Mouse (Mus musculus): ENCODE data around the gene Syt12. TPM values are rescaled to one million over a fixed set of nuclear protein-coding genes. Genes with fewer than 3 reads are reported as not detected.

Syt12 gene
- polyA plus RNA-seq, 1 experiment from 2014 or later, result 0.34 TPM

DNA sequence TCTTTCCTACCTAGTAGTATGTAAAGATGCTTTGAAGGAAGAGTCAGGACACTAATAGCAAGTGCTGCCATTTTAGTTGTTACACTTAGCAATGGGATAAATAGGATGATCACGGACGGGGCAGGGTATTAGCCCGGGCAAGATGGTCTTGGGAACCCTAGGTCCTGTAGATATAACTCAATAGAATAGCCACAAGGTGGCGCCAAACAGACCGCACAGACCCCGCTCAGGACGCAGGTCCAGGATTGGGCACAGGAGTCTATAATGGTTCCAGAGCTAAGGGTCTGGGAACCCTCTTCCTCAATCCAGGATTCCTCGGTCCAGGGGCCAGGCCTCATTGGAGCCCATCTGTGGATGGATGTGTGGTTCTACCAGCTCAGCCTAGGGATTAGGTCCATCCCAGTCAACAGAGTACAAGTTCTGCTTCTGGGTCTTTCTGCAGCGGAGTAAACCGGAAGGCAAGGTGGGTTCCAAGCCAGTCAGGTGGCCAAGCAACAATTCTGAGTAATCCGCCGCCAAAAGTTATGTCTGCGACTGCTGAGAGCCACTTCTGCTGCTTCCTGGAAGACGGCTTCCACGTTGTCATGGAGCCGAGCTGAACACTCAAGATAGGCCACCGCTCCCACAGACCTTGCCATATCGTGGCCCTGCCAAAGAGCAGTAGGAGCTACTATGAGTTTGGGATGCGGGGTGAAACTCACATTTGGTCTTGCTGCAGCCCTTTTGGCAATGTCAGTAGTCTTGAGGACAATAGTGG lies 51.5 kb downstream of the Syt12 start:
- no peaks in the 10 kb centered on the region for H3K4me1 ChIP-seq (ENCODE audit: control insufficient read depth, insufficient read depth, low read length)
- no peak overlapping the region for H3K9ac ChIP-seq (ENCODE audit: low read depth, low read length)
- no peak overlapping the region for H3K27ac ChIP-seq (ENCODE audit: low read length)
- H3K4me3 ChIP-seq (ENCODE audit: low read length), result no peak overlapping the region
- 77% methylated on average over 19 of the region's 19 CpGs for WGBS
- ATAC-seq, result peak; percentile 33; the same call in 1 of the 2 replicates
- H3K4me2 ChIP-seq (ENCODE audit: low read depth, low read length), result no peak overlapping the region
- H3K9me3 ChIP-seq (ENCODE audit: control insufficient read depth, low read length), result no peaks in the 10 kb centered on the region
- no peaks in the 10 kb centered on the region for H3K36me3 ChIP-seq (ENCODE audit: control insufficient read depth, insufficient read depth, low read length)
- H3K27me3 ChIP-seq (replicated peaks; ENCODE audit: control insufficient read depth, insufficient read depth, low read length), result no peaks in the 10 kb centered on the region

DNA sequence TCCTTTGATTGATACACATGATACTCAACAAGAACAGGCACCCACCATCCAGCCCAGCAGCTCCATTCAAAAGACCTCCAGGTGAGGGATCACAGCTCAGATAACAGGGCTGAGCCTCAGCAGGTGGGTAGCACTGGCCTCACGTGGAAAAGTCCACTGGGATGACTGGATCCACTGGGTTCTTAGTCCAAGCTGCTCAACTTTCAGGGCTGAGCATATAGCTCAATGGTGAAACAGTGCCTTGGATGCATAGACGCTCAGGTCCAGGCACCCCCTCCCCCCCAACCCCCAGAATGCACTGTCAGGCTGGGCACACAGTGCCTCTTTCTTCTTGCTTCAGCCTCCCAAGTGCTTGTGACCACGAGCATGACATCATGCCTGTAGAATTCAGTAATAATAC lies 54.2 kb downstream of the Syt12 start:
- no peak for ATAC-seq
- no peaks in the 10 kb centered on the region for H3K36me3 ChIP-seq (ENCODE audit: control insufficient read depth, insufficient read depth, low read length)
- whole genome bisulfite sequencing, result 85% methylated on average over 3 of the region's 3 CpGs

DNA sequence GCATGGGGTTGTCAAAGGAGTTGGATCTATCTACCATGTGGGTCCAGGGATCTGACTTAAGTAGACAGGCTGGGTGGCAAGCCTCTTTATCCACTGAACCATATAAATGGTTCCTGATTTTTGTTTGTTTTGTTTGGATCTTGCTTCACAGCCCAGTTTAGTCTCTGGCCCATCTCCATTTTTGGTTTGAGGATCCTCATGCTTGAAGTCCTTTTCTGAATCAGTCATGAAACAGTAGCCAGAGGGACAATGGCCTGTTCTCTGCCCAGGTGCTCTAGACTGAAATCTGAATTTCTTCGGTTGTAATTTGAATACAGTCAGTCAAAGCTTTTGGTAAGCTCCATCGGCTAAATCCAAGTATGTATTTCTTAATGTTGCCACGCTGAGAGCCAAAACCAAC lies 54.7 kb downstream of the Syt12 start:
- Histone ChIP-seq H3K4me2 (ENCODE audit: low read depth, low read length) (no peak overlapping the region), H3K9ac (ENCODE audit: low read depth, low read length) (no peak overlapping the region), H3K9me3 (ENCODE audit: control insufficient read depth, low read length) (no peaks in the 10 kb centered on the region), H3K4me1 (ENCODE audit: control insufficient read depth, insufficient read depth, low read length) (no peaks in the 10 kb centered on the region; the same call in 1 of the 2 replicates), H3K4me3 (ENCODE audit: low read length) (no peak overlapping the region), H3K27me3 (replicated peaks; ENCODE audit: control insufficient read depth, insufficient read depth, low read length) (no peaks in the 10 kb centered on the region), H3K36me3 (ENCODE audit: control insufficient read depth, insufficient read depth, low read length) (no peaks in the 10 kb centered on the region), H3K27ac (ENCODE audit: low read length) (no peak overlapping the region)
- 95% methylated on average over 3 of the region's 3 CpGs for WGBS
- ATAC-seq, result no peak

More for the DNA sequence above, 54.2 kb downstream of the Syt12 start:
- Histone ChIP-seq H3K4me2 (ENCODE audit: low read depth, low read length) (no peak overlapping the region), H3K9me3 (ENCODE audit: control insufficient read depth, low read length) (no peaks in the 10 kb centered on the region), H3K9ac (ENCODE audit: low read depth, low read length) (no peak overlapping the region), H3K4me1 (ENCODE audit: control insufficient read depth, insufficient read depth, low read length) (no peaks in the 10 kb centered on the region; the same call in 1 of the 2 replicates), H3K27ac (ENCODE audit: low read length) (no peak overlapping the region), H3K27me3 (replicated peaks; ENCODE audit: control insufficient read depth, insufficient read depth, low read length) (no peaks in the 10 kb centered on the region), H3K4me3 (ENCODE audit: low read length) (no peak overlapping the region)

DNA sequence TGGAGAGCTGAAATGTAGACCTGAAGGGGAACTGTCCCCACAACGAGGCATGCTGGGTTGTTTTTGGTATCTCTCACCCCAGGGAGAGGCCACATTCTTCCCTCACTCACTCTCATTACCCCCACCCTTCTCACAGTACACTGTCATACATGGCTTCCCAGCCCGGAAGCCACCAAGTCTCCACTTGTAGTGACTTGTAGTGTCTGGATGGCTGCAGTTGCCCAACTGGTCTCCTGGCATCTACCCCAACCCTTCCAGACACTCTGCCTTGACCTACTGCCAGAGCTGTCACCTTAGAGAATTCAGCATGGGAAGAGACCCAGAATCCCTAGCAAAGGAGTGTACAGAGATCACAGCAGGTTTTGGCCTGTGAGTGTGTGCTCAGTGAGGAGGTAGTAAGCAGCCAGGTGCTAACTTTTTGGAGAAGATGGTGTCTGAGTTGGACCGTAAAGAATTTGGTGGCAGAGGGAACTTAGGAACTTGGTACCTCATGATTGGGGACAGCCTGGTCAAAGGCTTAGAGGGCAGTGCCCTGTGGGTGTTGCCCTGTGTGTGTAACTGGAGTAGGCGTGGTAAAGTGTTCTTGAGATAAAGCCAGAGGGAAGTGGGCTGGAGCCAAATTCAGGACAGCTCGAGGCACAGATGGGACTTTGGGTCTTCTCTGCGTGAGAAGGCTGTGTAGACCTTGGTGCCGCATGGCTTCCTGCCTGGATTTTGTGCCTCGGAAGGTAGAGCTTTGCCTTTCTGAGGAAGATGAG lies 56.9 kb downstream of the Syt12 start:
- no peaks in the 10 kb centered on the region for H3K36me3 ChIP-seq (ENCODE audit: control insufficient read depth, insufficient read depth, low read length)
- no peak overlapping the region for H3K4me2 ChIP-seq (ENCODE audit: low read depth, low read length)
- no peaks in the 10 kb centered on the region for H3K27me3 ChIP-seq (replicated peaks; ENCODE audit: control insufficient read depth, insufficient read depth, low read length)
- ATAC-seq, result no peak
- 83% methylated on average over 8 of the region's 8 CpGs for WGBS
- H3K9me3 ChIP-seq (ENCODE audit: control insufficient read depth, low read length), result no peaks in the 10 kb centered on the region
- H3K9ac ChIP-seq (ENCODE audit: low read depth, low read length), result no peak overlapping the region
- H3K27ac ChIP-seq (ENCODE audit: low read length), result no peak overlapping the region
- H3K4me1 ChIP-seq (ENCODE audit: control insufficient read depth, insufficient read depth, low read length), result no peaks in the 10 kb centered on the region; the same call in 1 of the 2 replicates
- H3K4me3 ChIP-seq (ENCODE audit: low read length), result no peak overlapping the region

DNA sequence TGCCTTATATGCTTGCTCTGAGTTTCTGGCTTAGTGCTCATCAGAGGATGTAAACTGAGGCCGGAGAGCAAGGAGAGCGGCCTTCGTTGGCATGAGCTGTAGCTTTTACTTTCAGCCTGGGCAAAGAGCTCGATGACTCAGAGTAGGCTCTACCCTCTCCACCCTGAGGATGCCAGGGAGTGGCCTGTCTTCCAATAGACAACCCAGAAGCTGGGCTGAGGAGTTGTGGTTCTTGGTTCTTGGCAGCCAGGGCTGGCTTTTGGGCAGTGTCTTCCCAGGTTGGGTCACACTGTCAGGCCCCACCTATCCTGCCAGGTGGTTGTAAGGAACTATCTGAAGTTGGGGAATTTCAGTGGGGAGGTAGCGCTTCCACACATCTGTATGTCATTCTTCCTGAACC lies 57.5 kb downstream of the Syt12 start:
- H3K9ac ChIP-seq (ENCODE audit: low read depth, low read length), result no peak overlapping the region
- H3K36me3 ChIP-seq (ENCODE audit: control insufficient read depth, insufficient read depth, low read length), result no peaks in the 10 kb centered on the region
- no peak overlapping the region for H3K27ac ChIP-seq (ENCODE audit: low read length)
- ATAC-seq, result no peak
- H3K4me2 ChIP-seq (ENCODE audit: low read depth, low read length), result no peak overlapping the region
- no peaks in the 10 kb centered on the region for H3K27me3 ChIP-seq (replicated peaks; ENCODE audit: control insufficient read depth, insufficient read depth, low read length)
- no peak overlapping the region for H3K4me3 ChIP-seq (ENCODE audit: low read length)
- H3K9me3 ChIP-seq (ENCODE audit: control insufficient read depth, low read length), result no peaks in the 10 kb centered on the region
- H3K4me1 ChIP-seq (ENCODE audit: control insufficient read depth, insufficient read depth, low read length), result no peaks in the 10 kb centered on the region; the same call in 1 of the 2 replicates
- WGBS, result 95% methylated on average over 5 of the region's 5 CpGs

DNA sequence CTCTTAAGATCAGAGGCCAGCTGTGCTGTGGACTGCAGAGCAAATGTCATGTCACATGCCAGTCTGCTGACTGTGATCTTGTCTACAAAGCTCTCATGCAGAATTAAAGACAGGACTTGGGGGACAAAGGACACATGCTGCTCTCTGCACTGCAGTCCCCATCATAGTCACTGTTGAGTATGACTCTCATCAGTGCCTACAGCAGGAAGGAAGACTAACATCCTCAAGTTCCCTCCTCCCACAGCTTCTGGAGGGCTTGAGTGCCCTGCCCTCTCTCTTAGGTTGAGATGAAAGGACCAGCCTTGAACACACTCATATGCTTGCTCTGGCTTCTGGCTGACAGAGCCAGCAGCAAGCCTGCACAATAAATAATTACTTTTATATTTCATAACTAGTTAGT lies 59.5 kb downstream of the Syt12 start:
- Histone ChIP-seq H3K4me3 (ENCODE audit: low read length) (no peak overlapping the region), H3K27ac (ENCODE audit: low read length) (no peak overlapping the region), H3K4me1 (ENCODE audit: control insufficient read depth, insufficient read depth, low read length) (no peaks in the 10 kb centered on the region; the same call in 1 of the 2 replicates), H3K4me2 (ENCODE audit: low read depth, low read length) (no peak overlapping the region), H3K9me3 (ENCODE audit: control insufficient read depth, low read length) (no peaks in the 10 kb centered on the region), H3K9ac (ENCODE audit: low read depth, low read length) (no peak overlapping the region), H3K27me3 (replicated peaks; ENCODE audit: control insufficient read depth, insufficient read depth, low read length) (no peaks in the 10 kb centered on the region), H3K36me3 (ENCODE audit: control insufficient read depth, insufficient read depth, low read length) (no peaks in the 10 kb centered on the region)
- peak; percentile 7; the same call in 1 of the 2 replicates for ATAC-seq

DNA sequence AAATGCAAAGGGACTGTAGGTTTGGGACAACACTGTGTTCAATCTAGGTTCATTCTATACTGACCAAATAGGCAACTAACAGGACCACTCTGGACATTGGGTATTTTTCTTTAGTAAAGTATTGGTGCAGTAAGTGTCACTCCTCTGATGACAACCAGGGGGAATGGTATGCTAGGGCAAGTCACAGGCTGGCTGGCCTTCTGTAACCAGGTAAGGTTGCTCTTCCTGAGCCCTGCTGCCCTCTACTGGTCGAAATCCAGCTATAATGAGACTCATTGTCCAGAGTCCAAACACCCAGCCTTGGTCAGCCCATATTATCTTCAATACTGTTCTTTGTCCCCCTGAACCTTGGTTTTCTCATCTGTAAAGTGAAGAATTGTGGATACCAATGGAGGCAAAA lies 60.1 kb downstream of the Syt12 start:
- 0% methylated on average over 1 of the region's 1 CpGs for WGBS
- Histone ChIP-seq H3K9me3 (ENCODE audit: control insufficient read depth, low read length) (no peaks in the 10 kb centered on the region), H3K4me2 (ENCODE audit: low read depth, low read length) (no peak overlapping the region), H3K4me3 (ENCODE audit: low read length) (no peak overlapping the region), H3K36me3 (ENCODE audit: control insufficient read depth, insufficient read depth, low read length) (no peaks in the 10 kb centered on the region), H3K9ac (ENCODE audit: low read depth, low read length) (no peak overlapping the region), H3K27ac (ENCODE audit: low read length) (no peak overlapping the region), H3K27me3 (replicated peaks; ENCODE audit: control insufficient read depth, insufficient read depth, low read length) (no peaks in the 10 kb centered on the region), H3K4me1 (ENCODE audit: control insufficient read depth, insufficient read depth, low read length) (no peaks in the 10 kb centered on the region; the same call in 1 of the 2 replicates)
- peak; percentile 74 for ATAC-seq

DNA sequence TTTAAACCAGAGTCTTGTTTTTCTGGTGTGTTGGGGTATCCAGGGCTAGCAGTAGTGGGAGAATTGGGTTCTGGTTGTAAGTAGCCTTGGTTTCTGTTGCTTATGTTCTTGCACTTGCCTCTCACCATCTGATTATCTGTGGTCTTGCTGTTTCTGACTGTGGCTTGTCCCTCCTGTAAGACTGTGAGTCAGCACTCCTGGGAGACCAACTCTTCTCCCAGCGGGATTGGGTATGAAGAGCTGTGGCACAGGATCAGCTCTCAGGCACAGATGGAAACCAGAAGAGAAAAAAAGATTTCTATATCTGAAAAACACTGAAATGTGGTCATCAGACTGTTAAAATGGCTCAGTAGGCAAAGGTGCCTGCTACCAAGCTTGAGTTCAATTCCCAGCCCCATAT lies 62.6 kb downstream of the Syt12 start:
- Histone ChIP-seq H3K9ac (ENCODE audit: low read depth, low read length) (no peak overlapping the region), H3K36me3 (ENCODE audit: control insufficient read depth, insufficient read depth, low read length) (no peaks in the 10 kb centered on the region), H3K4me3 (ENCODE audit: low read length) (no peak overlapping the region), H3K27me3 (replicated peaks; ENCODE audit: control insufficient read depth, insufficient read depth, low read length) (no peaks in the 10 kb centered on the region), H3K27ac (ENCODE audit: low read length) (no peak overlapping the region), H3K4me1 (ENCODE audit: control insufficient read depth, insufficient read depth, low read length) (no peaks in the 10 kb centered on the region), H3K9me3 (ENCODE audit: control insufficient read depth, low read length) (no peaks in the 10 kb centered on the region), H3K4me2 (ENCODE audit: low read depth, low read length) (no peak overlapping the region)
- 77% methylated on average over 1 of the region's 1 CpGs for WGBS
- ATAC-seq, result no peak

DNA sequence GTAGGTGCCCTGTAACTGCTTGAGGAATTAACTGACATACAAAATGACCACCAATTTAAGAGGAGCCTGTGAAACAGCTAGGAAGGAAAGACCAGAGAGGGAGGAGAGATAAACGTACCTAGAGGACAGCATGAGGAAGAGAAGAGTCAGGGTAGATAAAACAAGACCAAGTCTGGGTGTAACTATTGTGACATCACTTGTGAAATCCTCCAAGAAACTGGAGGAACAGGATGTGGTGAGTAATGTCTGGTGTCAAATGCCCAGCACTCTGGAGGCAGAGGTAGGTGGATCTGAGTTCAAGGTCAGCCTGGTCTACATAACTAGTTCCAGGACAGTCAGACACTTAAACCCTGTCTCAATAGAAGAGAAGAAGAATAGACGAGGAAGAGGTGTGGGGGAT lies 68.2 kb downstream of the Syt12 start:
- no peaks in the 10 kb centered on the region for H3K36me3 ChIP-seq (ENCODE audit: control insufficient read depth, insufficient read depth, low read length)
- no peak overlapping the region for H3K9ac ChIP-seq (ENCODE audit: low read depth, low read length)
- no peak overlapping the region for H3K27ac ChIP-seq (ENCODE audit: low read length)
- no peak for ATAC-seq
- H3K4me2 ChIP-seq (ENCODE audit: low read depth, low read length), result no peak overlapping the region
- no peaks in the 10 kb centered on the region for H3K9me3 ChIP-seq (ENCODE audit: control insufficient read depth, low read length)
- H3K4me1 ChIP-seq (ENCODE audit: control insufficient read depth, insufficient read depth, low read length), result no peaks in the 10 kb centered on the region
- WGBS, result 51% methylated on average over 2 of the region's 2 CpGs
- no peak overlapping the region for H3K4me3 ChIP-seq (ENCODE audit: low read length)
- H3K27me3 ChIP-seq (replicated peaks; ENCODE audit: control insufficient read depth, insufficient read depth, low read length), result no peaks in the 10 kb centered on the region

All from intestine, embryonic 16.5 days (tissue).